ENCODE assay signal across 9 mouse cellular contexts in genomic region chr3:15154153-15154552, GRCm38 (mm10).
A peak's percentile ranks its signal among the peaks of the same experiment; 100 is the strongest.
DNase-seq lines count a peak whose midpoint lies in the region; ATAC-seq lines count a peak whose summit lies in the region.
"Had no signal": no experiment of that assay in that cellular context is flagged by ENCODE, and none has a peak within 500 bp of the region (broad histone marks: within the 10 kb centered on the region; RNA-seq: fewer than 3 reads in every experiment).

No protein-coding gene starts in this region.

- 86% methylated on average over 3 of the region's 3 CpGs for WGBS in midbrain, embryonic 14.5 days
- WGBS in midbrain, embryonic 10.5 days = 94% methylated on average over 3 of the region's 3 CpGs

- H3K4me2 ChIP-seq in midbrain, embryonic 14.5 days (ENCODE audit: low read length) = no peak overlapping the region
- H3K4me2 ChIP-seq: heart, embryonic 13.5 days had no signal

- H3K9ac ChIP-seq in midbrain, embryonic 14.5 days (replicated peaks; ENCODE audit: low read length) = no peak overlapping the region
- H3K9ac ChIP-seq: heart, embryonic 13.5 days had no signal

- no peak for ATAC-seq in midbrain, embryonic 14.5 days (ENCODE audit: low FRiP score, low TSS enrichment)

- H3K4me3 ChIP-seq in midbrain, embryonic 14.5 days (replicated peaks; ENCODE audit: low read depth, low read length) = no peak overlapping the region
- no peak overlapping the region for H3K4me3 ChIP-seq in midbrain, embryonic 10.5 days
- H3K4me3 ChIP-seq: heart, embryonic 13.5 days had no signal

- H3K27ac ChIP-seq in midbrain, embryonic 14.5 days (replicated peaks; ENCODE audit: low read depth, low read length) = no peak overlapping the region
- no peak overlapping the region for H3K27ac ChIP-seq in midbrain, embryonic 10.5 days (replicated peaks)
- H3K27ac ChIP-seq: heart, embryonic 13.5 days had no signal

- H3K4me1 ChIP-seq in midbrain, embryonic 14.5 days (ENCODE audit: control insufficient read depth, insufficient read depth, low read length) = no peaks in the 10 kb centered on the region
- no peaks in the 10 kb centered on the region for H3K4me1 ChIP-seq in midbrain, embryonic 10.5 days
- H3K4me1 ChIP-seq: heart, embryonic 13.5 days had no signal

- no peaks in the 10 kb centered on the region for H3K9me3 ChIP-seq in midbrain, embryonic 14.5 days (ENCODE audit: control insufficient read depth, low read length)
- no peaks in the 10 kb centered on the region for H3K9me3 ChIP-seq in midbrain, embryonic 10.5 days (replicated peaks)
- H3K9me3 ChIP-seq: heart, embryonic 13.5 days had no signal

- intact Hi-C loops in gastrocnemius, postnatal 36 days (cut with DNase I) = no loop called here

- no peaks in the 10 kb centered on the region for H3K36me3 ChIP-seq in midbrain, embryonic 14.5 days (ENCODE audit: control insufficient read depth, insufficient read depth, low read length)
- H3K36me3 ChIP-seq in midbrain, embryonic 10.5 days = no peaks in the 10 kb centered on the region
- H3K36me3 ChIP-seq: heart, embryonic 13.5 days had no signal

- H3K27me3 ChIP-seq in midbrain, embryonic 14.5 days (ENCODE audit: control insufficient read depth, insufficient read depth, low read length) = no peaks in the 10 kb centered on the region
- no peaks in the 10 kb centered on the region for H3K27me3 ChIP-seq in midbrain, embryonic 10.5 days (ENCODE audit: low read depth, poor library complexity, severe bottlenecking)
- H3K27me3 ChIP-seq: heart, embryonic 13.5 days had no signal

- DNase-seq in midbrain, embryonic 14.5 days = peak; percentile 39
- DNase-seq in midbrain, embryonic 10.5 days (ENCODE audit: low spot score) = no peak
- peak; percentile 76 to 81 for DNase-seq in cerebellum, adult 18-20 months
- peak; percentile 9 to 19 for DNase-seq in gastrocnemius, postnatal 36 days
- peak; percentile 31 to 74 for DNase-seq in left cerebral cortex, adult 9 months (ENCODE audit: low spot score in 2 of 2)
- DNase-seq in right cerebral cortex, postnatal 14 days = peak; percentile 16
- no peak for DNase-seq in thymus, postnatal 25 days
- DNase-seq in embryo, embryonic 9.5 days (ENCODE audit: extremely low spot score) = no peak

Comparison
In these comparisons a context has a peak if more than half of its experiments do, and no peak if none do; other contexts are left out.
1. DNase-seq: peak in midbrain, embryonic 14.5 days (single experiment), cerebellum, adult 18-20 months (2 of 2), gastrocnemius, postnatal 36 days (2 of 2), left cerebral cortex, adult 9 months (2 of 2) and right cerebral cortex, postnatal 14 days (single experiment); none in midbrain, embryonic 10.5 days (single experiment), thymus, postnatal 25 days (single experiment) and embryo, embryonic 9.5 days (single experiment).